Mouse (Mus musculus) embryonic facial prominence, embryonic 11.5 days (tissue): ENCODE results near the gene Ccl27a. TPM values are rescaled to one million over a fixed set of nuclear protein-coding genes. Genes with fewer than 3 reads are reported as not detected.

Experiments
- ATAC-seq: fragments of 200-750 bp; cut with Nextera tagmentation; replicated peaks from 2 replicates; pipeline ENCODE4 v1.8.0; 2017; ENCODE audit warnings: low read depth; ENCODE audit not compliant: insufficient number of reproducible peaks, low FRiP score, low TSS enrichment
- DNase-seq: peaks from one replicate; pipeline ENCODE4 v3.0.0-alpha.2; 2015; ENCODE audit warnings: low spot score
- H3K27ac ChIP-seq: fragments of 300-500 bp; sonication (generic); replicated peaks from 2 replicates; pipeline ENCODE4 v1.5.1; 2014; ENCODE audit warnings: mild to moderate bottlenecking, low read depth, low read length, control low read depth
- H3K27me3 ChIP-seq: fragments of 300-500 bp; sonication (generic); 2 replicates; pipeline ENCODE4 v1.6.1; 2014; ENCODE audit warnings: mild to moderate bottlenecking, low read length, moderate library complexity, mixed read lengths; ENCODE audit not compliant: control insufficient read depth, insufficient read depth
- H3K36me3 ChIP-seq: fragments of 300-500 bp; sonication (generic); replicated peaks from 2 replicates; pipeline ENCODE4 v1.6.1; 2014; ENCODE audit warnings: low read depth, mild to moderate bottlenecking, low read length, moderate library complexity, mixed read lengths; ENCODE audit not compliant: control insufficient read depth, insufficient read depth
- H3K4me1 ChIP-seq: fragments of 300-500 bp; sonication (generic); 2 replicates; pipeline ENCODE4 v1.6.1; 2014; ENCODE audit warnings: low read length, mixed read lengths; ENCODE audit not compliant: control insufficient read depth, insufficient read depth
- H3K4me2 ChIP-seq: fragments of 300-500 bp; sonication (generic); 2 replicates; pipeline ENCODE4 v1.6.1; 2014; ENCODE audit warnings: low read depth, mild to moderate bottlenecking, control low read depth, low read length, moderate library complexity
- H3K4me3 ChIP-seq: fragments of 300-500 bp; sonication (generic); 2 replicates; pipeline ENCODE4 v1.5.1; 2014; ENCODE audit warnings: low read depth, low read length, control low read depth
- H3K9ac ChIP-seq: fragments of 300-500 bp; sonication (generic); replicated peaks from 2 replicates; pipeline ENCODE4 v1.6.1; 2014; ENCODE audit warnings: mild to moderate bottlenecking, control low read depth, low read length
- H3K9me3 ChIP-seq: fragments of 300-500 bp; sonication (generic); replicated peaks from 2 replicates; pipeline ENCODE4 v1.6.1; 2016; ENCODE audit warnings: mild to moderate bottlenecking, low read length, inconsistent platforms, mixed read lengths; ENCODE audit not compliant: control insufficient read depth
- WGBS: fragments of 180-500 bp; shearing (Covaris S2); extraction: QIAGEN DNeasy Blood & Tissue Kit; methylation state at CpG from one replicate; pipeline ENCODE4 v1.1.7; 2014; 5-methylcytosine and 5-hydroxymethylcytosine counted together
- polyA plus RNA-seq: library from polyadenylated mRNA; unstranded; fragments of >200 nt; fragmentation: Nextera tagmentation; extraction: Ambion mirVana; gene quantifications from 2 replicates; pipeline ENCODE4 v1.2.1, GENCODE M21; 2014

Gene Ccl27a
- polyA plus RNA-seq, 1 experiment from 2014 or later = 47.7 TPM

DNA sequence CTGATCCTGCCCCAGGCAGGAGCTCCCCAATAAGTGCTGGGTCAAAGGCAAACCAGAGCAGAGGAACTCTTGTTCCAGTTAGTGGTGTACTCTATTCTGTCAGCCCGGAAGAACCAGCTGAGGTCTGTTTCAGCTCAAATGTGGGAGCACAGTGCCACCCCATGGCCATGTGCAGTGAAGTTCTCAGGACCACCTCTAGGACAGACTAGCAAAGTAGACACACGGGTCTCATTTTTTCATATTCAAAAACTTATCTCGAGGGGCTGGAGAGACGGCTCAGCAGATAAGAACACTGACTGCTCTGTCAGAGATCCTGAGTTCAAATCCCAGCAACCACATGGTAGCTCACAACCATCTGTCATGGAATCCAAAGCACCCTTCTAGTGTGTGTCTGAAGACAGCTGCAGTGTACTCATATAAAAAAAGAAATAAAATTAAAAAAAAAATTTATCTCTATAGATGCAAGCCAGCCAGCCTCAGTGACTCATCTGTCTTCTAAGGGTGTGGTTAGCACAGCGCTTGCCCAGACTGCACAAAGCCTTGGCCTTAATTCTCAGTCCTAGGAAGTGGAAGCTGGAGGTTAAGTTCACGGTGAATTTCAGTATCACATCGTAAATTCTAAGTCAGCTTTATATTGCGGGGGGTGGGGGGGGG lies 36.3 kb downstream of the Ccl27a start:
- peak; percentile 80 for DNase-seq
- ATAC-seq = 0 out of 2 replicates have a peak, but pooled peaks have one; percentile 20
- Histone ChIP-seq H3K9me3 (no peaks in the 10 kb centered on the region), H3K9ac (no peak overlapping the region), H3K4me3 (no peak overlapping the region), H3K27ac (no peak overlapping the region), H3K4me1 (no peaks in the 10 kb centered on the region), H3K27me3 (peaks cover 1% of the 10 kb centered on the region; the same call in 1 of the 2 replicates), H3K36me3 (peaks cover 3% of the 10 kb centered on the region), H3K4me2 (no peak overlapping the region)
- WGBS = 56% methylated on average over 8 of the region's 8 CpGs

GRCm38 (mm10) chr4:41731052-41731765 lies 42.8 kb downstream of the Ccl27a start, which contains the start of gene Arid3c:
TSS of gene Arid3c (minus strand) at chr4:41731142.
- ATAC-seq (no peak), DNase-seq (peak; percentile 47)
- Histone ChIP-seq H3K9ac (peak within 1 kb of the TSS; percentile 14), H3K4me2 (peak within 1 kb of the TSS; percentile 81), H3K4me1 (peaks cover 4% of the 10 kb centered on the region; the same call in 1 of the 2 replicates), H3K4me3 (peak within 1 kb of the TSS; percentile 29), H3K27ac (no peak within 1 kb of the TSS), H3K36me3 (no peaks in the 10 kb centered on the region), H3K9me3 (no peaks in the 10 kb centered on the region), H3K27me3 (peaks cover 52% of the 10 kb centered on the region)
- 2% methylated on average over 50 of the region's 50 CpGs for WGBS

GRCm38 (mm10) chr4:41726826-41727621 lies 47.0 kb downstream of the Ccl27a start:
- H3K27ac ChIP-seq = no peak overlapping the region
- no peak overlapping the region; the same call in 1 of the 2 replicates for H3K9ac ChIP-seq
- no peak overlapping the region for H3K4me2 ChIP-seq
- no peaks in the 10 kb centered on the region for H3K36me3 ChIP-seq
- peaks cover 6% of the 10 kb centered on the region for H3K4me1 ChIP-seq
- ATAC-seq = no peak
- H3K27me3 ChIP-seq = peaks cover 69% of the 10 kb centered on the region
- no peaks in the 10 kb centered on the region for H3K9me3 ChIP-seq
- no peak overlapping the region for H3K4me3 ChIP-seq
- 11% methylated on average over 20 of the region's 20 CpGs for WGBS
- no peak for DNase-seq

GRCm38 (mm10) chr4:41722918-41723351 lies 51.1 kb downstream of the Ccl27a start, which contains the start of gene Dctn3:
TSS of gene Dctn3 (minus strand) at chr4:41723170.
- DNase-seq = peak; percentile 98

More at GRCm38 (mm10) chr4:41722918-41723351, 51.1 kb downstream of the Ccl27a start, which contains the start of gene Dctn3:
- peak within 1 kb of the TSS; percentile 56 for H3K4me2 ChIP-seq
- ATAC-seq = peak; percentile 88
- H3K4me1 ChIP-seq = peaks cover 3% of the 10 kb centered on the region; the same call in 1 of the 2 replicates
- H3K27ac ChIP-seq = no peak within 1 kb of the TSS
- peaks cover 38% of the 10 kb centered on the region for H3K27me3 ChIP-seq
- H3K9ac ChIP-seq = peak within 1 kb of the TSS; percentile 76
- no peaks in the 10 kb centered on the region for H3K9me3 ChIP-seq
- H3K4me3 ChIP-seq = peak within 1 kb of the TSS; percentile 79
- no peaks in the 10 kb centered on the region; the same call in 1 of the 2 replicates for H3K36me3 ChIP-seq
- WGBS = under 1% methylated on average over 27 of the region's 27 CpGs

Other genes with a start within 250 kb of the Ccl27a start
- 2.3 and 4.3 TPM in 2 replicates for gene Fam219a, start 204.7 kb downstream of the Ccl27a start, polyA plus RNA-seq
- 0.21 and 1.5 TPM in 2 replicates for gene Dnaic1, start 204.5 kb downstream of the Ccl27a start, polyA plus RNA-seq
- gene Enho, start 133.9 kb downstream of the Ccl27a start, polyA plus RNA-seq = 19.9 and 24.5 TPM in 2 replicates
- 8.8 and 9.8 TPM in 2 replicates for gene Cntfr, start 77.2 kb downstream of the Ccl27a start, polyA plus RNA-seq
- 199 and 201 TPM in 2 replicates for gene Il11ra1, start 74.3 kb downstream of the Ccl27a start, polyA plus RNA-seq
- gene Rpp25l, start 60.7 kb downstream of the Ccl27a start, polyA plus RNA-seq = 89.4 and 101 TPM in 2 replicates
- gene Dctn3, start 51.1 kb downstream of the Ccl27a start, polyA plus RNA-seq = 119 and 128 TPM in 2 replicates
- 0.42 TPM in 1 of 2 replicates, not detected in the other for gene Arid3c, start 43.1 kb downstream of the Ccl27a start, polyA plus RNA-seq
- 35.1 and 37.5 TPM in 2 replicates for gene Galt, start 19.0 kb downstream of the Ccl27a start, polyA plus RNA-seq
- 73.4 and 83.8 TPM in 2 replicates for gene Sigmar1, start 18.1 kb downstream of the Ccl27a start, polyA plus RNA-seq
- 5.2 and 9.4 TPM in 2 replicates for gene Gm21541, start 129.4 kb upstream of the Ccl27a start, polyA plus RNA-seq
- 1.5 and 2.0 TPM in 2 replicates for gene Gm20878, start 167.3 kb upstream of the Ccl27a start, polyA plus RNA-seq
- gene Fam205a4, start 191.8 kb upstream of the Ccl27a start, polyA plus RNA-seq = not detected in 2 replicates